8 mouse cellular contexts compared by ENCODE assay signal in genomic region chr17:31295892-31296781, GRCm38 (mm10). TPM values are rescaled to one million over a fixed set of nuclear protein-coding genes. Genes with fewer than 3 reads are reported as not detected.
A peak's percentile ranks its signal among the peaks of the same experiment; 100 is the strongest.
DNase-seq lines count a peak whose midpoint lies in the region; ATAC-seq and TF ChIP-seq lines count a peak whose summit lies in the region.

No protein-coding gene starts in this region.

- H3K4me1 ChIP-seq in heart, embryonic 15.5 days (replicated peaks): peaks cover 41% of the 10 kb centered on the region
- H3K4me1 ChIP-seq in liver, embryonic 15.5 days (replicated peaks): peaks cover 36% of the 10 kb centered on the region
- H3K4me1 ChIP-seq in stomach, embryonic 15.5 days: peaks cover 26% of the 10 kb centered on the region

- H3K27me3 ChIP-seq in heart, embryonic 15.5 days: 0 out of 2 replicates have a peak, but pooled peaks cover 3% of the 10 kb centered on the region
- peaks cover 10% of the 10 kb centered on the region; the same call in 1 of the 2 replicates for H3K27me3 ChIP-seq in liver, embryonic 15.5 days
- H3K27me3 ChIP-seq in stomach, embryonic 15.5 days (replicated peaks): 0 out of 2 replicates have a peak, but pooled peaks cover 4% of the 10 kb centered on the region

- TF ChIP-seq CTCF in brain, embryonic 14.5 days (IDR thresholded peaks at IDR 0.05; ENCODE audit: borderline replicate concordance, extremely low read depth, insufficient read depth, insufficient read length): no peak

- H3K4me3 ChIP-seq in heart, embryonic 15.5 days: peak overlapping the region; percentile 63
- peak overlapping the region; percentile 65 for H3K4me3 ChIP-seq in liver, embryonic 15.5 days (replicated peaks)
- peak overlapping the region; percentile 59 for H3K4me3 ChIP-seq in stomach, embryonic 15.5 days (replicated peaks)

- DNase-seq in CD4-positive helper T cell, adult 2 months (ENCODE audit: low read depth, low spot score): peak; percentile 87
- peak; percentile 87 for DNase-seq in brain, embryonic 14.5 days (ENCODE audit: low read depth)
- peak; percentile 88 for DNase-seq in kidney, postnatal 10 days
- DNase-seq in neural tube, embryonic 10.5 days (ENCODE audit: extremely low spot score, low spot score): peak; percentile 77

- WGBS in heart, embryonic 15.5 days: 1% methylated on average over 53 of the region's 68 CpGs
- under 1% methylated on average over 67 of the region's 68 CpGs for WGBS in liver, embryonic 15.5 days (ENCODE audit: insufficient replicate concordance)
- WGBS in stomach, embryonic 15.5 days: under 1% methylated on average over 67 of the region's 68 CpGs

- peak overlapping the region; percentile 63 for H3K27ac ChIP-seq in heart, embryonic 15.5 days
- H3K27ac ChIP-seq in liver, embryonic 15.5 days (replicated peaks): 0 out of 2 replicates have a peak overlapping the region, but pooled peaks have one; percentile 48
- H3K27ac ChIP-seq in stomach, embryonic 15.5 days: peak overlapping the region; percentile 82

- peak overlapping the region; percentile 93 for H3K4me2 ChIP-seq in heart, embryonic 15.5 days
- peak overlapping the region; percentile 88 for H3K4me2 ChIP-seq in liver, embryonic 15.5 days
- peak overlapping the region; percentile 99 for H3K4me2 ChIP-seq in stomach, embryonic 15.5 days

- no peaks in the 10 kb centered on the region for H3K36me3 ChIP-seq in heart, embryonic 15.5 days
- H3K36me3 ChIP-seq in liver, embryonic 15.5 days (replicated peaks): no peaks in the 10 kb centered on the region
- H3K36me3 ChIP-seq in stomach, embryonic 15.5 days: no peaks in the 10 kb centered on the region

- TF ChIP-seq POLR2A in brain, embryonic 14.5 days (IDR thresholded peaks at IDR 0.05; ENCODE audit: borderline replicate concordance, extremely low read depth, insufficient read depth, insufficient read length, poor library complexity, severe bottlenecking): 0 out of 2 replicates have a peak, but pooled peaks have one; percentile 13

- peak overlapping the region; percentile 67 for H3K9ac ChIP-seq in heart, embryonic 15.5 days
- H3K9ac ChIP-seq in liver, embryonic 15.5 days: peak overlapping the region; percentile 52
- peak overlapping the region; percentile 61 for H3K9ac ChIP-seq in stomach, embryonic 15.5 days

- peak; percentile 72 for ATAC-seq in erythroid progenitor cell, adult 5-6 weeks (replicated peaks; ENCODE audit: low FRiP score, poor library complexity, severe bottlenecking)
- ATAC-seq in heart, embryonic 15.5 days (replicated peaks; ENCODE audit: insufficient number of reproducible peaks, insufficient read depth, low FRiP score, low read depth): peak; percentile 59; the same call in 1 of the 2 replicates
- peak; percentile 62 for ATAC-seq in liver, embryonic 15.5 days (ENCODE audit: insufficient read depth)
- ATAC-seq in stomach, embryonic 15.5 days (ENCODE audit: insufficient read depth, low FRiP score, low read depth): peak; percentile 83

- H3K9me3 ChIP-seq in heart, embryonic 15.5 days (replicated peaks): no peaks in the 10 kb centered on the region
- no peaks in the 10 kb centered on the region for H3K9me3 ChIP-seq in liver, embryonic 15.5 days (replicated peaks)
- no peaks in the 10 kb centered on the region for H3K9me3 ChIP-seq in stomach, embryonic 15.5 days

RNA-seq across cellular contexts. Expression of gene Slc37a1, which starts 9.5 kb away (rescaled TPM):
- polyA plus RNA-seq in brain, embryonic 14.5 days (2012; rRNA removed): 19.7 and 21.3 TPM in 2 replicates
- 2.5 and 4.7 TPM in 2 replicates for total RNA-seq in erythroid progenitor cell, adult 5-6 weeks (2015; ENCODE audit: low replicate concordance)
- total RNA-seq in erythroid progenitor cell, adult 5-6 weeks (2017; ENCODE audit: low replicate concordance): 0.23 and 1.2 TPM in 2 replicates
- polyA plus RNA-seq in heart, embryonic 15.5 days (2015; fragmentation: Nextera tagmentation; extraction: Ambion mirVana): 8.7 and 9.1 TPM in 2 replicates
- 2.9 and 3.1 TPM in 2 replicates for polyA plus RNA-seq in liver, embryonic 15.5 days (2015; fragmentation: Nextera tagmentation; extraction: Ambion mirVana)
- polyA plus RNA-seq in stomach, embryonic 15.5 days (2015; fragmentation: Nextera tagmentation; extraction: Ambion mirVana): 12.7 and 14.9 TPM in 2 replicates

RNA-seq across cellular contexts. Expression of gene Rsph1, which starts 19.0 kb away (rescaled TPM):
- 0.59 and 3.3 TPM in 2 replicates for polyA plus RNA-seq in brain, embryonic 14.5 days (2012; rRNA removed)
- 4.0 TPM in 1 of 2 replicates, not detected in the other for total RNA-seq in erythroid progenitor cell, adult 5-6 weeks (2015; ENCODE audit: low replicate concordance)
- total RNA-seq in erythroid progenitor cell, adult 5-6 weeks (2017; ENCODE audit: low replicate concordance): not detected in 2 replicates
- 2.2 and 2.3 TPM in 2 replicates for polyA plus RNA-seq in heart, embryonic 15.5 days (2015; fragmentation: Nextera tagmentation; extraction: Ambion mirVana)
- 0.13 and 0.25 TPM in 2 replicates for polyA plus RNA-seq in liver, embryonic 15.5 days (2015; fragmentation: Nextera tagmentation; extraction: Ambion mirVana)
- polyA plus RNA-seq in stomach, embryonic 15.5 days (2015; fragmentation: Nextera tagmentation; extraction: Ambion mirVana): 1.6 and 2.1 TPM in 2 replicates

Comparison
In these comparisons a context has a peak if more than half of its experiments do, and no peak if none do; other contexts are left out.
1. Peak in every context shown above with its lines: DNase-seq, ATAC-seq, H3K4me3 ChIP-seq and H3K27ac ChIP-seq.